Mouse (Mus musculus) myocyte (in vitro differentiated cells): Measurements from ENCODE around the gene Aqp6.

ENCODE experiments used
- E2F4 ChIP-seq: IDR thresholded peaks from one replicate; pipeline ENCODE4 v1.6.1; 2011; ENCODE audit warnings: mild to moderate bottlenecking, control low read depth, moderate library complexity; ENCODE audit not compliant: insufficient read depth
- MAX ChIP-seq: IDR thresholded peaks from one replicate; pipeline ENCODE4 v1.6.1; 2011; ENCODE audit warnings: low read depth, mild to moderate bottlenecking, control low read depth
- MYOD1 ChIP-seq, 3 experiments: IDR thresholded peaks; one replicate each; pipeline ENCODE4 v1.6.1; 2011; ENCODE audit warnings: control low read depth in 2 of 3, low read depth in 2 of 3, mild to moderate bottlenecking in 2 of 3, moderate library complexity in 1 of 3; ENCODE audit not compliant: insufficient read length in 2 of 3, control insufficient read depth in 1 of 3
- MYOG ChIP-seq, 3 experiments: IDR thresholded peaks; one replicate each; pipeline ENCODE4 v1.6.1; 2011; ENCODE audit warnings: control low read depth in 2 of 3, low read depth in 2 of 3, mild to moderate bottlenecking in 2 of 3; ENCODE audit not compliant: insufficient read length in 2 of 3, control insufficient read depth in 1 of 3, insufficient read depth in 1 of 3
- POLR2A ChIP-seq: IDR thresholded peaks from one replicate; pipeline ENCODE4 v1.6.1; 2011; ENCODE audit warnings: low read depth, mild to moderate bottlenecking, control low read depth, moderate library complexity; ENCODE audit not compliant: insufficient read length
- SRF ChIP-seq: IDR thresholded peaks from one replicate; pipeline ENCODE4 v1.6.1; 2011; ENCODE audit warnings: low read depth; ENCODE audit not compliant: control insufficient read depth, insufficient read length
- TCF12 ChIP-seq: IDR thresholded peaks from one replicate; pipeline ENCODE4 v1.6.1; 2011; ENCODE audit warnings: mild to moderate bottlenecking, control low read depth; ENCODE audit not compliant: poor library complexity, insufficient read depth, severe bottlenecking
- TCF3 ChIP-seq: IDR thresholded peaks from one replicate; pipeline ENCODE4 v1.6.1; 2011; ENCODE audit warnings: low read depth, control low read depth; ENCODE audit not compliant: insufficient read length
- USF1 ChIP-seq: IDR thresholded peaks from one replicate; pipeline ENCODE4 v1.6.1; 2011; ENCODE audit warnings: low read depth, mild to moderate bottlenecking, control low read depth, moderate library complexity

GRCm38 (mm10) chr15:99578802-99579485 lies 22.3 kb upstream of the Aqp6 start, which contains the start of gene Aqp2:
- TF ChIP-seq SRF (no peak), POLR2A (no peak), MYOD1 (IDR thresholded peaks at IDR 0.05; ENCODE audit: control insufficient read depth in 1 of 3, insufficient read length in 2 of 3, low read depth in 2 of 3) (no peak), TCF3 (no peak), MYOG (IDR thresholded peaks at IDR 0.05; ENCODE audit: control insufficient read depth in 1 of 3, insufficient read depth in 1 of 3, insufficient read length in 2 of 3, low read depth in 2 of 3) (no peak), TCF12 (no peak), MAX (no peak), USF1 (no peak), E2F4 (no peak)
